Mouse (Mus musculus): ENCODE results near the gene Abhd17c. TPM values are rescaled to one million over a fixed set of nuclear protein-coding genes. Genes with fewer than 3 reads are reported as not detected.

The Abhd17c gene
- polyA plus RNA-seq, 1 experiment from 2014 or later, result 71.3 TPM

DNA sequence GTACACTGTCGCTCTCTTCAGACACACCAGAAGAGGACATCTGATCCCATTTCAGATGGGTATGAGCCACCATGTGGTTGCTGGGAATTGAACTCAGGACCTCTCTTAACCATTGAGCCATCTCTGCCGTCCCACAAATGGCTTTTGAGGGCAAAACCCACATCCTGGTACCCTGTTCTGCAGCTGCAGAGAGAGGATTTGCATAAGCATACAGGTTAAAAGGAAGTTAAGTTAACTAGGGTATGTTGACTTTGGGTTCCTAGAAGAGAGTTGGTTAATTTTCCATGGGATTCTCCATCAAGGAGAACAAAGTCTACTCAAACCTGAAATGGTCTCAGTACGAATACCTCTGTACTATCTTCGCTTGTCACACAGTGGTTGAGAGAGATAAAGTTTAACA is 13.2 kb upstream of the Abhd17c start:
- Histone ChIP-seq H3K9ac (ENCODE audit: low read length) (no peak overlapping the region), H3K4me3 (ENCODE audit: low read depth, low read length) (no peak overlapping the region), H3K27ac (ENCODE audit: low read depth, low read length) (no peak overlapping the region), H3K9me3 (ENCODE audit: control insufficient read depth, low read length) (no peaks in the 10 kb centered on the region), H3K4me1 (replicated peaks; ENCODE audit: control insufficient read depth, insufficient read depth, low read length) (no peaks in the 10 kb centered on the region), H3K36me3 (ENCODE audit: control insufficient read depth, insufficient read depth, low read length) (no peaks in the 10 kb centered on the region), H3K4me2 (ENCODE audit: low read depth, low read length, severe bottlenecking) (no peak overlapping the region), H3K27me3 (ENCODE audit: control insufficient read depth, insufficient read depth, low read length) (no peaks in the 10 kb centered on the region)
- ATAC-seq (replicated peaks; ENCODE audit: low FRiP score) (no peak), DNase-seq (ENCODE audit: low spot score) (no peak)
- 85% methylated on average over 4 of the region's 4 CpGs for WGBS

DNA sequence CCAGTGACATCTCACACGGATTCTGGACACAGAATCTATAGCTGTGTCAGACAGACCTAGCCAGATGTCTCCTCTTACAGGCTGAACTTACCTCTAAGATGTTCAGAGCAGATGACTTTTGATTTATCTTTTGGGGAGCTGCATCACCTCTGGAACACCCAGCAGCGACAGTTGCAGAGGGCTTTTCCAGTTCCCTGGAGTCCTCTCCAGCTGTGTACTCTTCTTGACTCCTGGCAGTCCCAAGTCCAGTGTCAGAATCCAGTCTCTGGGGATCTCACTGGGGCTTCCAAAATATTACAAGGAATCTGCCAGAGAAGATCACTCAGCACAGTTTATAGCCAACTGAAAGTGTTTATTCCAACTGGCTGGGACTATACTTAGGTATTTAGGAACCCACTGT is 12.7 kb upstream of the Abhd17c start:
- WGBS, result 67% methylated on average over 2 of the region's 2 CpGs

DNA sequence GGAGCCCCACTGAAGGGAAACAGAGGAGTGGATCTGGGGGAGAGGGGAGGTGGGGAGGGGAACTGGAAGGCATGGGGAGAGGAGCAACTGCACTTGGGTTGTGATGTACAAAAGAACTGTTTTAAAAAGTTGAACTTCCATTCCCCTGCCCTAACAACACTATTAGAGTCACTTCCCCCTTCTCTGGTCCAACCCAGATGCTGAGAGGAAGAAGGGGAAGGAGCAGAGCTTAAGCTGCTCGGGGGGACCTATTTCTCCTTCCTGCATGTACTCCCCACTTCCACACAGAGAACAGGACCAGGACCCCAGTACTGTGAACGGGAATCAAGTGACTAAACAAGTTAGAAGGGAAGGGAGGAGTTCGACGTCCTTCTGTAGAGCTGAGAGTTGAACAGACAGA is 11.9 kb upstream of the Abhd17c start:
- no peak overlapping the region for H3K9ac ChIP-seq (ENCODE audit: low read length)
- no peak overlapping the region for H3K27ac ChIP-seq (ENCODE audit: low read depth, low read length)
- no peaks in the 10 kb centered on the region for H3K36me3 ChIP-seq (ENCODE audit: control insufficient read depth, insufficient read depth, low read length)
- ATAC-seq (replicated peaks; ENCODE audit: low FRiP score) (no peak), DNase-seq (ENCODE audit: low spot score) (no peak)
- H3K4me1 ChIP-seq (replicated peaks; ENCODE audit: control insufficient read depth, insufficient read depth, low read length), result no peaks in the 10 kb centered on the region
- H3K27me3 ChIP-seq (ENCODE audit: control insufficient read depth, insufficient read depth, low read length), result no peaks in the 10 kb centered on the region
- H3K4me3 ChIP-seq (ENCODE audit: low read depth, low read length), result no peak overlapping the region
- H3K9me3 ChIP-seq (ENCODE audit: control insufficient read depth, low read length), result no peaks in the 10 kb centered on the region
- no peak overlapping the region for H3K4me2 ChIP-seq (ENCODE audit: low read depth, low read length, severe bottlenecking)
- WGBS, result 78% methylated on average over 4 of the region's 4 CpGs

More for the DNA sequence above, 12.7 kb upstream of the Abhd17c start:
- ATAC-seq (replicated peaks; ENCODE audit: low FRiP score) (no peak), DNase-seq (ENCODE audit: low spot score) (no peak)
- Histone ChIP-seq H3K9me3 (ENCODE audit: control insufficient read depth, low read length) (no peaks in the 10 kb centered on the region), H3K4me2 (ENCODE audit: low read depth, low read length, severe bottlenecking) (no peak overlapping the region), H3K27ac (ENCODE audit: low read depth, low read length) (no peak overlapping the region), H3K9ac (ENCODE audit: low read length) (no peak overlapping the region), H3K4me3 (ENCODE audit: low read depth, low read length) (no peak overlapping the region), H3K36me3 (ENCODE audit: control insufficient read depth, insufficient read depth, low read length) (no peaks in the 10 kb centered on the region), H3K27me3 (ENCODE audit: control insufficient read depth, insufficient read depth, low read length) (no peaks in the 10 kb centered on the region), H3K4me1 (replicated peaks; ENCODE audit: control insufficient read depth, insufficient read depth, low read length) (no peaks in the 10 kb centered on the region)

DNA sequence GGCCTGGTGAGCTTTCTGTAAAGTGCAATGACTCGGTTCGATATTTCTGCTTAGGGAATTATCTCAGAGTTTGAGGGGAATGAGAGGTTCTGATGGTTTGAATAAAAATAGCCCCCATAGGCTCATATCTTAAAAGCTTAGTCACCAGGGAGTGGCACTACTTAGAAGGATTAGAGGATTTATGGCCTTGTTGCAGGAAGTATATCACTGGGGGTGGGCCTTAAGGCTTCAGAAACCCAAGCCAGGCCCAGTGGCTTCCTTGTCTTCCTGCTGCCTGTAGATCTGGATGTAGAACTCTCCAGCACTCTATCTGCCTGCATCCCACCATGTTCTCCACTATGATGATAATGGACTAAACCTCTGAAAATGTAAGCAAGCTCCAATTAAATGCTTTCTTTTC is 7.7 kb upstream of the Abhd17c start:
- ATAC-seq (replicated peaks; ENCODE audit: low FRiP score), result no peak

DNA sequence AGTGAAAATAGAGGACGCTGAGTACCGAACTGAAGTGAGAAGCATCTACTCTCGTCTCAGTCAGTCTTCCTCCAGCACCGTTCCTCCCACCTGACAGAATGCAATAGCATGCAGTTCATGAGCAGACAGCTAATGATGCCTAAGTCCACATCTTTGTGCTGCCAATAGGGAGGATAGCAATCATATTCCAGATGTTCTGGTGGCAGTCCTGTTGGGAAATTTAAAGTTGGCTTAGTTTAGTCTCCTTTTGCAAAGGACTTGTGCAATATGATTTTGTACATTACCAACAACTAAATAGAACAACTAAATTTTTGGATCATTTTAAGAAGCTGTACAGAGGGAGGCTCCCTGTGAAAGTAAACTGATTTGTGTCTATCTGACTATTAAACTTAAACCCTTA is 2.1 kb upstream of the Abhd17c start:
- Histone ChIP-seq H3K27me3 (ENCODE audit: control insufficient read depth, insufficient read depth, low read length) (no peaks in the 10 kb centered on the region), H3K9ac (ENCODE audit: low read length) (no peak overlapping the region), H3K36me3 (ENCODE audit: control insufficient read depth, insufficient read depth, low read length) (no peaks in the 10 kb centered on the region), H3K4me1 (replicated peaks; ENCODE audit: control insufficient read depth, insufficient read depth, low read length) (peaks cover 2% of the 10 kb centered on the region; the same call in 1 of the 2 replicates), H3K4me2 (ENCODE audit: low read depth, low read length, severe bottlenecking) (no peak overlapping the region), H3K27ac (ENCODE audit: low read depth, low read length) (no peak overlapping the region), H3K4me3 (ENCODE audit: low read depth, low read length) (no peak overlapping the region), H3K9me3 (ENCODE audit: control insufficient read depth, low read length) (no peaks in the 10 kb centered on the region)
- no peak for ATAC-seq (replicated peaks; ENCODE audit: low FRiP score)
- DNase-seq (ENCODE audit: low spot score), result no peak
- 95% methylated on average over 4 of the region's 4 CpGs for WGBS

More for the DNA sequence above, 7.7 kb upstream of the Abhd17c start:
- no peak for DNase-seq (ENCODE audit: low spot score)
- Histone ChIP-seq H3K9me3 (ENCODE audit: control insufficient read depth, low read length) (no peaks in the 10 kb centered on the region), H3K36me3 (ENCODE audit: control insufficient read depth, insufficient read depth, low read length) (no peaks in the 10 kb centered on the region), H3K27ac (ENCODE audit: low read depth, low read length) (no peak overlapping the region), H3K4me3 (ENCODE audit: low read depth, low read length) (no peak overlapping the region), H3K9ac (ENCODE audit: low read length) (no peak overlapping the region), H3K4me2 (ENCODE audit: low read depth, low read length, severe bottlenecking) (no peak overlapping the region), H3K4me1 (replicated peaks; ENCODE audit: control insufficient read depth, insufficient read depth, low read length) (no peaks in the 10 kb centered on the region), H3K27me3 (ENCODE audit: control insufficient read depth, insufficient read depth, low read length) (no peaks in the 10 kb centered on the region)
- 84% methylated on average over 2 of the region's 2 CpGs for WGBS

DNA sequence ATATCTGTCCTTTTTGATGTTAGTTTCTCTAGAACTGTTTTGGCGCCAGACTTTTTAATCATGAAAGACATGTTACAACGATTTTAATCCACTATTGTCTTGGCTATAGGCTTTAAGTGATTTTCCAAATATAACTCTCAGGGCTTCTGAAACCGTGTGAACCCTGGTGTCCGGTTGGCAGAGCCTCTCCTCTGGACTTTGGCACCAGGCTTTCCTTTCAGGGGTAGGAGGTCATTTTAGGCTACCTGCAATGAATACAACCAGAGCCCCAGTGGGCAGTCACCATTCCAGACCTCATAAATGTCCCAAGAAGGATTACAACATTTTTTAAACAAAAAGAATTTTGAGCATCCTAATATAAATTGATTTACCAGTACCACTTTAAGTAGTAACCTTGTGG is 1.1 kb upstream of the Abhd17c start:
- Histone ChIP-seq H3K27ac (ENCODE audit: low read depth, low read length) (no peak overlapping the region), H3K4me1 (replicated peaks; ENCODE audit: control insufficient read depth, insufficient read depth, low read length) (peaks cover 2% of the 10 kb centered on the region; the same call in 1 of the 2 replicates), H3K4me2 (ENCODE audit: low read depth, low read length, severe bottlenecking) (no peak overlapping the region; the same call in 1 of the 2 replicates), H3K9me3 (ENCODE audit: control insufficient read depth, low read length) (no peaks in the 10 kb centered on the region), H3K27me3 (ENCODE audit: control insufficient read depth, insufficient read depth, low read length) (no peaks in the 10 kb centered on the region), H3K4me3 (ENCODE audit: low read depth, low read length) (no peak overlapping the region; the same call in 1 of the 2 replicates), H3K36me3 (ENCODE audit: control insufficient read depth, insufficient read depth, low read length) (peaks cover 3% of the 10 kb centered on the region; the same call in 1 of the 2 replicates), H3K9ac (ENCODE audit: low read length) (no peak overlapping the region)
- ATAC-seq (replicated peaks; ENCODE audit: low FRiP score), result no peak
- WGBS, result 83% methylated on average over 4 of the region's 4 CpGs
- no peak for DNase-seq (ENCODE audit: low spot score)

DNA sequence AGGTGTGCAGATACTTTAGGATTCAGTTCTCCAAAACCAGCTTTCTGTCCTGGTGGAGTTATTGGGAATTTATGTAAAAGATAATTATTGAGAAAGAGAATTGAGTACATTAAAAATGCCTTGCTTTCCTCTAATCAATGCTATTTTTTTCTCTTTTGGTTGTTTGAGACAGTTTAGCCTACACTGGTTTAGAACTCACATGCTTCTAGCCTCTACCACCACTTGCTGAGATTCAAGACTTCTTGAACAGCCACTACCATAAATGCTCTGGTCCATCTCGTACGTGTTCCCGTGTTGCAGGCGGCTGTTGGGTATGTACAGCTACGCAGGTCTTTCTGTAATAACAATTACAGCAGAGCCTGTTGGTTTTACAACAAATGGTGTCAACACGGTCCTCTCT is 681 bp upstream of the Abhd17c start:
- Histone ChIP-seq H3K36me3 (ENCODE audit: control insufficient read depth, insufficient read depth, low read length) (peaks cover 3% of the 10 kb centered on the region; the same call in 1 of the 2 replicates), H3K27ac (ENCODE audit: low read depth, low read length) (no peak overlapping the region), H3K9ac (ENCODE audit: low read length) (peak overlapping the region; percentile 96; the same call in 1 of the 2 replicates), H3K4me1 (replicated peaks; ENCODE audit: control insufficient read depth, insufficient read depth, low read length) (peaks cover 2% of the 10 kb centered on the region; the same call in 1 of the 2 replicates), H3K4me3 (ENCODE audit: low read depth, low read length) (peak overlapping the region; percentile 84), H3K9me3 (ENCODE audit: control insufficient read depth, low read length) (no peaks in the 10 kb centered on the region), H3K27me3 (ENCODE audit: control insufficient read depth, insufficient read depth, low read length) (no peaks in the 10 kb centered on the region), H3K4me2 (ENCODE audit: low read depth, low read length, severe bottlenecking) (peak overlapping the region; percentile 26; the same call in 1 of the 2 replicates)
- WGBS, result 62% methylated on average over 6 of the region's 6 CpGs
- ATAC-seq (replicated peaks; ENCODE audit: low FRiP score), result peak; percentile 13
- no peak for DNase-seq (ENCODE audit: low spot score)

DNA sequence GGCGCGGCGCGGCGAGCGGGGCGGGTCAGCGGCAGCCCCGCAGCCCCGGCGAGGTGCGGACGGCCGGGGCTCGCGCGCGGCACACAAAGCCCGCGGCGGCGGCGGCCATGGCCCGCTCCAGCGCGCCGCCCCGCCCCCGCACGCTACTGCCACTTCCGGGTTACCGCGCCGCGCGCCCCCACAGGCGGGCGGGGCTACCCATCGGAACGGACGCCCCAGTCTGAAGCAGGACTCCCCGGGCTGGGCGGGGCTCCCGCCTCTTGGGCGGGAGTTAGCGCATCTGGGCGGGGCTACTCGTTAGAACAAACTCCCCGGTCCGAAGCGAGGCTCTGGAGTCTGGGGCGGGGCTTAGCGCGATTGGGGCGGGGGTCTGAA is 254 bp upstream of the Abhd17c start:
- peaks cover 3% of the 10 kb centered on the region; the same call in 1 of the 2 replicates for H3K36me3 ChIP-seq (ENCODE audit: control insufficient read depth, insufficient read depth, low read length)
- H3K4me3 ChIP-seq (ENCODE audit: low read depth, low read length), result peak overlapping the region; percentile 84
- peak overlapping the region; percentile 88 for H3K27ac ChIP-seq (ENCODE audit: low read depth, low read length)
- WGBS, result under 1% methylated on average over 45 of the region's 55 CpGs
- no peaks in the 10 kb centered on the region for H3K27me3 ChIP-seq (ENCODE audit: control insufficient read depth, insufficient read depth, low read length)
- peak overlapping the region; percentile 96 for H3K9ac ChIP-seq (ENCODE audit: low read length)
- no peaks in the 10 kb centered on the region for H3K9me3 ChIP-seq (ENCODE audit: control insufficient read depth, low read length)
- peak overlapping the region; percentile 70; the same call in 1 of the 2 replicates for H3K4me2 ChIP-seq (ENCODE audit: low read depth, low read length, severe bottlenecking)
- DNase-seq (ENCODE audit: low spot score) (peak; percentile 98), ATAC-seq (replicated peaks; ENCODE audit: low FRiP score) (peak; percentile 96)
- H3K4me1 ChIP-seq (replicated peaks; ENCODE audit: control insufficient read depth, insufficient read depth, low read length), result peaks cover 2% of the 10 kb centered on the region; the same call in 1 of the 2 replicates

DNA sequence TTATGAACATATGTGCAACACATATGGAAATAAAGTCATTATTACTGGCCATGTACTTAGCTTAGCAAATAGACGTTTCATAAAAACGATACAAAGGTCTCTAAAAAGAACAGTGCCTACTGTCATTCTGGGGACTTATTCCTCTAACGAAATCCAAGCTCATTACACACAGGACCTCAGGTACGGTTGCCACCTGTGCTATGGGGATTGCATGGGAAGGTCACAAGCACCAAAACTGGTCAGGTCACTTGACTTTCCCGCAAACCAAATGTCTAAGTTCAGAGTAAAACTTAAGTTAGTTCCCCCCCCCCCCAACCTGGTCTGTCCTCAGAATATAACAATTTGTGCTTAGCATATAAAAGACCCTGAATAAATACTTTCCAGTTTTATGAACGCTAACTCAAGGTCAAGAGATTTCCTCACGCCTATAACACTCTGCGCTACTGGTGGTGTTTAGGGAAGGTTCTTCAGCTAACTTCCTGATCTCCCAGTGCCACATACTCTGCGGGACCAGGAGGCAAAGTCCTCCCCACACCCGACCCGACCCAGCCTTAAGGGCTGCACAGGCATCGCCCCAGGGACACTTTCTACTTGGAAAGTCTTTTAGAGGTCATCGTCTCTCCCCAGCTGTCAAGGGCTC is 1.2 kb downstream of the Abhd17c start:
- Histone ChIP-seq H3K4me3 (ENCODE audit: low read depth, low read length) (peak overlapping the region; percentile 84), H3K36me3 (ENCODE audit: control insufficient read depth, insufficient read depth, low read length) (peaks cover 3% of the 10 kb centered on the region; the same call in 1 of the 2 replicates), H3K9ac (ENCODE audit: low read length) (peak overlapping the region; percentile 96), H3K4me2 (ENCODE audit: low read depth, low read length, severe bottlenecking) (peak overlapping the region; percentile 70), H3K9me3 (ENCODE audit: control insufficient read depth, low read length) (no peaks in the 10 kb centered on the region), H3K27ac (ENCODE audit: low read depth, low read length) (no peak overlapping the region), H3K4me1 (replicated peaks; ENCODE audit: control insufficient read depth, insufficient read depth, low read length) (peaks cover 2% of the 10 kb centered on the region; the same call in 1 of the 2 replicates), H3K27me3 (ENCODE audit: control insufficient read depth, insufficient read depth, low read length) (no peaks in the 10 kb centered on the region)
- DNase-seq (ENCODE audit: low spot score), result no peak
- ATAC-seq (replicated peaks; ENCODE audit: low FRiP score), result no peak
- 13% methylated on average over 13 of the region's 13 CpGs for WGBS
